Mouse (Mus musculus) heart, embryonic 16.5 days (tissue): ENCODE measurements around the gene Camk2b. TPM values are rescaled to one million over a fixed set of nuclear protein-coding genes. Genes with fewer than 3 reads are reported as not detected.

Experiments used
- ATAC-seq: fragments of 200-750 bp; cut with Nextera tagmentation; replicated peaks from 2 replicates; pipeline ENCODE4 v1.8.0; 2017; ENCODE audit warnings: moderate number of reproducible peaks; ENCODE audit not compliant: insufficient read depth, low FRiP score; ENCODE audit errors: extremely low read depth
- H3K27ac ChIP-seq: fragments of 300-500 bp; sonication (generic); 2 replicates; pipeline ENCODE4 v1.5.1; 2014; ENCODE audit warnings: mild to moderate bottlenecking, low read length, control low read depth, moderate library complexity
- H3K27me3 ChIP-seq: fragments of 300-500 bp; sonication (generic); 2 replicates; pipeline ENCODE4 v1.6.1; 2014; ENCODE audit warnings: low read length, mixed read lengths; ENCODE audit not compliant: control insufficient read depth, insufficient read depth
- H3K36me3 ChIP-seq: fragments of 300-500 bp; sonication (generic); 2 replicates; pipeline ENCODE4 v1.6.1; 2014; ENCODE audit not compliant: control insufficient read depth, insufficient read depth
- H3K4me1 ChIP-seq: fragments of 300-500 bp; sonication (generic); 2 replicates; pipeline ENCODE4 v1.6.1; 2014; ENCODE audit warnings: low read length, mixed read lengths; ENCODE audit not compliant: control insufficient read depth, insufficient read depth
- H3K4me2 ChIP-seq: fragments of 300-500 bp; sonication (generic); 2 replicates; pipeline ENCODE4 v1.6.1; 2014; ENCODE audit warnings: low read depth, mild to moderate bottlenecking, control low read depth, low read length
- H3K4me3 ChIP-seq: fragments of 300-500 bp; sonication (generic); 2 replicates; pipeline ENCODE4 v1.5.1; 2014; ENCODE audit warnings: mild to moderate bottlenecking, control low read depth, low read length
- H3K9ac ChIP-seq: fragments of 300-500 bp; sonication (generic); 2 replicates; pipeline ENCODE4 v1.6.1; 2014; ENCODE audit warnings: low read length, control low read depth
- H3K9me3 ChIP-seq: fragments of 300-500 bp; sonication (generic); replicated peaks from 2 replicates; pipeline ENCODE4 v1.6.1; 2016; ENCODE audit warnings: low read length; ENCODE audit not compliant: control insufficient read depth
- WGBS: fragments of 180-500 bp; shearing (Covaris S2); extraction: QIAGEN DNeasy Blood & Tissue Kit; methylation state at CpG from one replicate; pipeline ENCODE4 v1.1.7; 2014; 5-methylcytosine and 5-hydroxymethylcytosine counted together
- polyA plus RNA-seq: library from polyadenylated mRNA; unstranded; fragments of >200 nt; fragmentation: Nextera tagmentation; extraction: Ambion mirVana; gene quantifications from 2 replicates; pipeline ENCODE4 v1.2.1, GENCODE M21; 2015

The Camk2b gene
- polyA plus RNA-seq, 1 experiment from 2014 or later = 2.7 TPM

- Histone ChIP-seq H3K27me3 (no peaks in the 10 kb centered on the region), H3K4me3 (no peak overlapping the region), H3K27ac (no peak overlapping the region), H3K36me3 (no peaks in the 10 kb centered on the region), H3K4me1 (no peaks in the 10 kb centered on the region), H3K4me2 (no peak overlapping the region), H3K9me3 (no peaks in the 10 kb centered on the region), H3K9ac (no peak overlapping the region)
- ATAC-seq = no peak
- WGBS = 76% methylated on average over 12 of the region's 12 CpGs
Observed at GRCm38 (mm10) chr11:6024923-6025652, 41.1 kb downstream of the Camk2b start.

GRCm38 (mm10) chr11:6020897-6021839 lies 45.0 kb downstream of the Camk2b start:
- no peaks in the 10 kb centered on the region for H3K36me3 ChIP-seq
- H3K9ac ChIP-seq = no peak overlapping the region
- no peak overlapping the region for H3K4me3 ChIP-seq
- no peak overlapping the region for H3K27ac ChIP-seq
- H3K4me1 ChIP-seq = no peaks in the 10 kb centered on the region
- H3K4me2 ChIP-seq = no peak overlapping the region
- H3K27me3 ChIP-seq = no peaks in the 10 kb centered on the region
- no peaks in the 10 kb centered on the region for H3K9me3 ChIP-seq
- 69% methylated on average over 17 of the region's 17 CpGs for WGBS
- no peak for ATAC-seq

- Histone ChIP-seq H3K36me3 (no peaks in the 10 kb centered on the region), H3K9me3 (no peaks in the 10 kb centered on the region), H3K4me2 (no peak overlapping the region), H3K27ac (no peak overlapping the region), H3K27me3 (no peaks in the 10 kb centered on the region), H3K4me1 (no peaks in the 10 kb centered on the region), H3K4me3 (no peak overlapping the region), H3K9ac (no peak overlapping the region)
- no peak for ATAC-seq
- 78% methylated on average over 5 of the region's 5 CpGs for whole genome bisulfite sequencing
Observed at GRCm38 (mm10) chr11:6020360-6020759, 45.8 kb downstream of the Camk2b start.

- no peak for ATAC-seq
- Histone ChIP-seq H3K27ac (no peak overlapping the region), H3K4me1 (no peaks in the 10 kb centered on the region), H3K9me3 (no peaks in the 10 kb centered on the region), H3K36me3 (no peaks in the 10 kb centered on the region), H3K27me3 (no peaks in the 10 kb centered on the region), H3K9ac (no peak overlapping the region), H3K4me2 (no peak overlapping the region), H3K4me3 (no peak overlapping the region)
- WGBS = 59% methylated on average over 7 of the region's 7 CpGs
Observed at GRCm38 (mm10) chr11:6018218-6019010, 47.7 kb downstream of the Camk2b start.

GRCm38 (mm10) chr11:6017484-6018140 lies 48.5 kb downstream of the Camk2b start:
- Histone ChIP-seq H3K4me1 (no peaks in the 10 kb centered on the region), H3K4me3 (no peak overlapping the region), H3K9me3 (no peaks in the 10 kb centered on the region), H3K9ac (no peak overlapping the region), H3K36me3 (no peaks in the 10 kb centered on the region), H3K27me3 (no peaks in the 10 kb centered on the region), H3K4me2 (no peak overlapping the region), H3K27ac (no peak overlapping the region)
- ATAC-seq = no peak
- WGBS = 62% methylated on average over 11 of the region's 11 CpGs

GRCm38 (mm10) chr11:6016797-6017395 lies 49.3 kb downstream of the Camk2b start:
- Histone ChIP-seq H3K36me3 (peaks cover 2% of the 10 kb centered on the region; the same call in 1 of the 2 replicates), H3K4me1 (no peaks in the 10 kb centered on the region), H3K9ac (no peak overlapping the region), H3K27me3 (no peaks in the 10 kb centered on the region), H3K4me3 (no peak overlapping the region), H3K9me3 (no peaks in the 10 kb centered on the region; the same call in 1 of the 2 replicates), H3K27ac (no peak overlapping the region), H3K4me2 (no peak overlapping the region)
- no peak for ATAC-seq
- WGBS = 54% methylated on average over 9 of the region's 9 CpGs

- Histone ChIP-seq H3K4me2 (no peak overlapping the region), H3K27me3 (no peaks in the 10 kb centered on the region), H3K27ac (no peak overlapping the region), H3K9ac (no peak overlapping the region), H3K36me3 (peaks cover 3% of the 10 kb centered on the region; the same call in 1 of the 2 replicates), H3K4me1 (no peaks in the 10 kb centered on the region), H3K9me3 (no peaks in the 10 kb centered on the region; the same call in 1 of the 2 replicates), H3K4me3 (no peak overlapping the region)
- ATAC-seq = no peak
- WGBS = 2% methylated on average over 3 of the region's 3 CpGs
Observed at GRCm38 (mm10) chr11:6016368-6016767, 49.8 kb downstream of the Camk2b start.

GRCm38 (mm10) chr11:6015011-6015431 lies 51.1 kb downstream of the Camk2b start:
- ATAC-seq = no peak
- no peak overlapping the region for H3K27ac ChIP-seq
- H3K27me3 ChIP-seq = no peaks in the 10 kb centered on the region
- H3K4me1 ChIP-seq = no peaks in the 10 kb centered on the region
- H3K4me2 ChIP-seq = no peak overlapping the region
- H3K9me3 ChIP-seq = no peaks in the 10 kb centered on the region; the same call in 1 of the 2 replicates
- H3K36me3 ChIP-seq = peaks cover 3% of the 10 kb centered on the region; the same call in 1 of the 2 replicates
- H3K9ac ChIP-seq = no peak overlapping the region
- H3K4me3 ChIP-seq = no peak overlapping the region
- 71% methylated on average over 6 of the region's 6 CpGs for WGBS
